Mouse (Mus musculus) liver, embryonic 14.5 days (tissue): ENCODE measurements at regions not wholly inside any gene's neighbourhood (a gene's known extent, or its start where the extent isn't known, plus 50 kb on each side); places are given as distances from the start of the nearest gene placed in this dataset.

ENCODE experiments used
- CTCF ChIP-seq: IDR thresholded peaks from 2 replicates; pipeline ENCODE4 v1.5.1; 2016; ENCODE audit warnings: antibody characterized with exemption, low read depth, control low read depth
- EP300 ChIP-seq: IDR thresholded peaks from 2 replicates; pipeline ENCODE4 v1.6.1; 2016; ENCODE audit warnings: antibody characterized with exemption, low read depth

- no peak for TF ChIP-seq CTCF
- no peak for TF ChIP-seq EP300
Measured at GRCm38 (mm10) chr13:45294691-45295090, 94.9 kb upstream of the Mylip start.
